Mouse (Mus musculus) thymus, postnatal 14 days (tissue): ENCODE results near the gene Krtap5-4.
"Not testable (repeated sequence)": the region's sequence is repeated elsewhere in the genome, so short reads cannot be mapped to it uniquely, and the experiment has no call there.

Experiments
- DNase-seq: peaks from one replicate; pipeline ENCODE4 v3.0.0; 2021

Krtap5-4 gene

DNA sequence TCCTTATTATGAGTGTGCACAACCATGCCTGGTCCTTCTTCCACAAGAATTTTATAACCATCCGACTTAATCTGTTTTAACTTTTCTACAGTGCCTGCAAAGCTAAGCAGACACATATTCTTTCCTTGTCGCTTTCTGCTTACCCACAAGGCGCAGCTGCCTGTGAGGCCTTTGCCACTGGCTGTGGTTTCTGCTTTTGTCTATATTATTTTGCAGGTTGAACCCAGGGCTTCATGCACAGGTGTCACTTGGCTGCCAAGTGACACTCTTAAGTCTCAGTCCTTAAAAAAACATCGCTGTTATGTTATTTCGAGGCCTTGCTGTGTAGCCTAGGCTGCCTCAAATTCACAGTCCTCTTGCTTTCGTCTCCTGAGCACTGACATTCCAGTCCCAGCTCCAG is 19.3 kb downstream of the Krtap5-4 start:
- DNase-seq, result peak; percentile 73

DNA sequence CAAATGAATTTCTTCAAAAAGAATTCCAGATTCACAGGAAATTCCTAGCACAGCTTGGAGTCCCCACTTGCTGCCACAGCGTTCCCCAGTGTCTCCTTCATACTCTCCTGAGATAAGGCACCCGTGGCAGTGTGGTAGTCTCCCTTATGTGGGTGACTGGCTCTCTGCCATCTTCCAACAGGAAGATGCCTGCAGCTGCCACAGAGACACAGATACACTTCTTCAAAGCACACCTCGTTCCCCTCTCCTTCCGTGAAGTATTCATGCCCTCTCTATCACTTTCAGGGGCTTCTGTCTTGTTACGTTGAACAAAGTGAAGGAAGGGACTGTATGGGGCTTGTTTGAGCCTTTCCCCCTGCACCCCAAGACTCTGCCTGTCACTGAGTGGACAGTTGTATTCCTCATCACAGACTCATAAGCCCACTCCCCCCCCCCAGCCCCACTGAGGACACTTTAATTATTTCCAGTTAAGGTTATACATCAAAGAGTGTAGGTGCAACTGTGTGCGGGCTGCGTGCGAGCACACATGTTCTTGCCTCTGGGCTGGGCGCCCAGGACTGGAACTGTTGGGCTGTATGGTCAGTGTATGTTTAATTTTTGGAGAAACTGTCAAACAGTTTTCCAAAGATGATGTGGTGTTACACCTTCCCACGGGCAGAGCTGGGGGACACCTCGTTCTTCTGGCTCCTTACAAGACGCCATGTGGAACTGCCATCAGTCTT is 20.2 kb downstream of the Krtap5-4 start:
- peak; percentile 70 for DNase-seq

DNA sequence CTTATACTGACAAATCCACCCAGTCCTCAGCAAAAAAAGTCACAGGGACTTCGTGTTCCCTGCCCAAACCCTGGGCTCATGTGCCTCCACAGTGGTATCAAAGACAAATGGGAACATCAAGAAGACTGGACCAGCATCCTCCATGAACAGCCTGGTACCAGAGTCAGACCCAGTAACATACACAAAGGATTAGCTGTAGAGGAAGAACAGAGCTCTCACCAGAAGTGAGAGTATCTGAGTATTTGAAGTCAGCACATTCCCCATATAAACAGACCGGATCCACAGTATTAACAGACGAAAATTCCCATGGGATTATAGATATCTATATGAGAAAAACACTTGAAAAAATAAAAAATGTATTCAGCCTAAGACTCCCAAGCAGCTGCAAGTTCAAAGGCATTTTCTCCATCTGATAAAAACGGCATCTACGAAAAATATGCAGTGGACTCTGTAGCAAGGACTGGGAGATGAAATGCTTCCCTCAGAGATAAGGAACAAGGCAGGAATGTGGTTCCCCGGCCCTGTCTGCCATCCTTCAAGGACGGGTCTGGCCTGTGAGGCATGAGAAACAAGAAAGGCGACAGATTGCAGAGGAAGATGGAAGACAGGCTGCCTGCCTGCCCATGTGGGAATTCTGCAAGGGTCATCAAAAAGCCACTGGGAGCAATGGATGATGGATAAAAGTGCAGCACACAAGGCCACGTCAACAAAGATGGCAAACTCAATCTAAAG is 23.5 kb downstream of the Krtap5-4 start:
- DNase-seq, result no peak

DNA sequence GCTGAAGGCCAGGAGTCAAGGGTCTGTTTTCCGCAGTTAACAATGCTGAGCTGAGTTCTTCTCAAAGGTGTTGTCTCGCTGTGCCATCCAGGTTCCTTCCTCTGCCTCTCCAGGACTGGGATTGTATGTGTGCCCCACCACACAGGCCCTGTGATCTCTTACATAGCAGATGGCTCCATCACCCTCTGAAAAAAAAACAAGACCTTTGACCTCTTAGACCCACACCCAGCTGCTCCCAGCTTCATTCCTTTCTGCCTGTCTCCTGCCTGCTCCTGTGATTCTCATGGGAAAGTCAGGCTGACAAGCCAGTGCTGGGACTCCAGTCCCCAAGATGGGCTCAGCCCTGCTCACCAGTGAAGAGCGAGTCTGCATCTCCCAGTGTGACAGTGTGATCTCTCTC is 25.2 kb downstream of the Krtap5-4 start:
- DNase-seq, result no peak

DNA sequence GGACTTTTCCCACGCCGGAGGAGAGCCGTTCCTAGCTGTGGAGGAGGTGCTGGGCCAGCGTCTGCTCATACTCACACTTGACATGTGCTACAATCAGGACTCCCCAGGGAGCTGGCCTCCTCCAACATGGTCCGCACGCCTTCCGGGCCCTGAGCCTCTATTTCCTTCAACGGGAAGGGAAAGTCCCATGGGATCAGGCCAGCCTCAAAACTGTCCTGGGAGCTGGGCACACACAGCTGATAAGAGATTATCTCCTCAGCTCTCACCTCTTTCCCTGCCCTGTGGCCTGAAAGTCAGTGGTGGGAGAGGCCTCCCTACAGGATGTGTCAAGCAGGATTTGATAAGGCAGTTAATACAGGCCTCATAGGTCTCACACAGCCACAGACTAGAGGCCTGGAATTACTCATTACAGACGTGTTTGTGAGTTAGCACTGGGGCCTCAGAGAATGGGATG is 26.9 kb downstream of the Krtap5-4 start:
- DNase-seq, result no peak

DNA sequence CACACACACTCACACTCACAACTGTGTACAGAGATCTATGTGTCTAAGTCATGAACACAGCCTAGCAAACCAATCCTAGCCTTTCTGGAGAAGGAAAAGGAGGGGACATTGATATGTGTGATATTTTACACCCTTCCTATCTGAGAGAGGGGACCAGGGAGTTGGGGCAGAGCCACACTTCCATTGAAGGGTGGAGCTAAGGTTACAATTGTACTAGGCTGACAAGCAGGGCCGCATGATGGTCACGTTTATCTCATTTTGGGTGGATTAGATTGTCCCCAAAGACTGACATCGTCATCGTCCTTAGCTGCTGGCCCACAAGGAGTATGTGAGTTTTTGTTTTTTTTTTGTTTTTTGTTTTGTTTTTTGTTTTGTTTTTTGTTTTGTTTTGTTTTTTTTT is 27.9 kb downstream of the Krtap5-4 start:
- no peak for DNase-seq

DNA sequence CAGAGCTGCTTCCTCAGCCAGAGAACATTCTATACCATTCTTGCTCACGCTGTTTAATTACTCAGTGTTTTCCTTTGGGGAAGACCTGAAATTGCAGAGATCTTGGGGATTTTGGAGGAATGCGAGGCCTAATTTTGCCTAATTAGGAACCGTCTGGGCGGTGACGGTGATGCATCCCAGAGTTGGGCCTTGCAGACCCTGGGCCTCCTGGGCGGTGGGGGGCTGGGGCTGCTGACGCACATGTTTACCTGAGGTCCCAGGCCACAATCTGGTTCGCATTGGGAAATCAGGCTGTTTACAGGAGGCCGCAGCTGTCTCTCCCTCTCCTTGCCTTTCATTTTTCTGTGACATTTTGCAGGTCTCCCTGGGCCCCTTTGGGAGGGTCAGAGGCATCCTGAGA is 29.4 kb downstream of the Krtap5-4 start:
- DNase-seq, result not testable (repeated sequence)

DNA sequence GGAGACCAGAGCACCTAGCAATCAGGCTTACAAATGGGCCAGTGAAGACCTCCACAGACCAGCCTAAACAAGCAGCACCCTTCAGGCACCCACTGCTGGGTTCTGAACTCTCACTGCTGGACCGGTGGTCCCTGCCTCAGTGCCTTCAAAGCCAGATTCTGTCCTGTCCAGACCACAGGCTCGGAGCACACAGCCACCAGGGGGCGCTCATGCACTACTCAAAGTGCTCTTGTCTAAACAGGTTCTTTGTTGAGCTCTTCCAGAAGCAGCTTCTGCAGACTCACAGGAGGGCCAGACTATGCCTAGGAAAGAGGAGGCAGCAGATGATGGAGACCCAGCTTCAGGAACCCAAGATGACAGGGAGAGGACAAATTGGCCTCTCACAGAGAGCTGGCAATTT is 30.9 kb downstream of the Krtap5-4 start:
- peak; percentile 93 for DNase-seq

DNA sequence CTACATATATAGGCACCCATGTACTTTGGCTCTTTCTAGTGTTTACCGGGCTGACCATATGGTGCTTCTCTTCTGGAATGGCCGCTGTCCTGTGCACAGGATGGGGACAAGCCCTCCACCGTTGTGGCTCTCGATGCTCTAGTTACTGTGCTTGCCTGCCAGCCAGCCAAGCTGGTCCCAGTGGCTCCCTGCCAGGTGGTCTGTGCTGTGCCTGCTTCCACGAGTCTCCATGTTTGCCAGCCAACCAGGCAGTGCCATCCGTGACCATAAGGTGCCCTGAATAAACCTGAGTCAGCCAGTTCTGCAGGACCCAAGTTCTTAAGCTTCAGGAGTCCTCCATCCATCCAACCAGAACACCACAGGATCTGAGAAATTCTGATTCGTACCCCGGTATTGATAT is 31.8 kb downstream of the Krtap5-4 start:
- no peak for DNase-seq

DNA sequence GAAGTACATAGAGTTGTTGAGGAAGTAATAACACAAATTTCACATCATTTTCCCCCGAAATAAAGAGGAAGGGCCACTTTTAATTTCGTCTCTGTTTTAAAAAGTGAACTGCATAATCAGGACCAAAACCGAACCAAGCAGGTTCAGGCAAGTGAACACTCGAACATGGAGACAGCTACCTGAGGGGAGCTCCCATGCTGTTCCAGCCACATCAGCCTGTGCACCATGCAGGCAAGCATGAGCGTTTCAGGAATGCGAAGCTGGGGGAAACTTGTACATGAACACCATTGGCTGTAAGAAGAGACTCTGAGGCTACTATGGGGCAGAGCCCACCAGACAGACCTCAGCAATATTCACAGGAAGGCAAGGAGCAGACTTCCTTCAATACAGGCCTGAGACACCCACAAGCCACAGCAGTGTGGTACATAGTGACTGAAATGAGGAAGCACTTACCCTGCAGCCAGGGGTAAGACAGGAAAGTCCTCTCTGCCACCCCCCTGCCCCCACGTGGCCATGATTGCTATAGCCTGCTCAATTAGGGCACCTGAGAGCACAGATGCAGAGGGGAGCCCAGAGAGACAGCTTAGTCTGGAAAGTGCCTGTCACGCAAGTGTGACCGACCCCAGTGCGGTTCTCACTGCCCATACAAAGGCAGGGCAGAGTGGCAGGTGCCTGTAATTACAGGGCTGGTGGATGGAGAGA is 37.1 kb downstream of the Krtap5-4 start:
- DNase-seq, result peak; percentile 76

DNA sequence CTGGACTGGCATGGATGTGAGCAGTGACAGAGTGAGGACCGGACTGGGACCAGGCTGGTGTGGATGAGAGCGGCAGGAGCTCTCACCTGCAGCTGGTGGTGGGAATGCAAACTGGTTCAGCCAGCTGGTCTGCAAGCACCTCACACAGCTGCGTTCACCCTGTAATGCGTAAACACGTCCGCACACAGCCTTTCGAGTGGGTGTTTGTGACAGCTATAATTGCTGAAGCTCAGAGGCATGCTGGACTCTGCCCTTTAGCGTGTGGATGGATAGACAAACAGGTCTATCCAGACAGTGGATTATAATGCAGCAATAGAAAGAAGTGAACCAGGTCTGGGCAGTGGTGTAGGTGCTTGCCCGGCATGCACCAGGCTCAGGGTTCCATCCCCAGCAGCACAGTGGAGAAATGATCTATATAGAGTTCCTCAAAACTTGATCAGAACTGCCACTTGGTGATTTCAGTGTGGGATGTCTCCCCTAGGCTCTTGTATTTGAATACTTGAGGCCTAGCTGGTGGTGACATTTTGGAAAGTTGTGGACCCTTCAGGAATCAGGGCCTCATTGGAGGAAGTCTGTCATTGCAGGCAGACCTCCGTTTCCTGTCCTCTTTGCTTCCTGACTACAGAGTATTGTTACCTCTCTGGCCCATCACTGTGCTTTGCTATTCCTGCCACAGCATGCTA is 38.4 kb downstream of the Krtap5-4 start:
- peak; percentile 76 for DNase-seq

DNA sequence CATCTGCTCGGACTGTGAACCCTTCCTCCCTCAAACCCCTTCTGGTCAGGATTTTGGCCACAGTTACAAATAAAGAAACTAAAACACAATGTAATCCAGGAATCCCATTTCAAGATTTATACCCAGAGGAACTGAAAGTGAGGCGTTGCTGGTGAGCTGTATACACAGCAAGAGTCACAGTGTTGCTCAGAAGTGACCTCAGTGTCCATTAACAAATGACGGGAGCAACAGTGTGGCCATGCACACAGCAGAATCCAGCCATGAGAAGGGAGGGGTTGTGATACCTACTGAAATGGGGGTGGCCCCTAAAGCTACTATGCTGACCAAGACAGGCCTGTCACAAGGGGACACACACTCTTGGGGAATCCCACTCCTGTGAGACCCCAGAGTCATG is 38.9 kb downstream of the Krtap5-4 start:
- no peak for DNase-seq

DNA sequence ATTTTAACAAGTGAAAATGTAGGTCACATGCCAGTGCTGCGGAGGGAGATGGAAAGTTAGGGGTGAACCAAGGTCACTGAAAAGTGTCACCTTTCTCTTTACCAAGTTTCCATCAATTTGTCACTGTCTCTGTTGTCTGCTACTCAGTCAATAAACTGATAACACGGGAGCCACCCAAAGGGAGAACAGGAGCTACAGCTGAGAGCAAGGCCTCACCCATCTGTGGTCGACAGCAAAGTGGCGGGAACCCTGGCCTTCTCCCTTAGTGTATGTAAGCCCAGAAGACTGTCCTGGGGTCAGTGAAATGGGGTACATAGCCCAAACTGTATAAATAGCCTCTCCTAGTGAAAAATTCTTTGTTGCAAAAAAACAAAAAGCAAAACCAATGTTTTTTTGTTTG is 44.2 kb downstream of the Krtap5-4 start:
- no peak for DNase-seq

DNA sequence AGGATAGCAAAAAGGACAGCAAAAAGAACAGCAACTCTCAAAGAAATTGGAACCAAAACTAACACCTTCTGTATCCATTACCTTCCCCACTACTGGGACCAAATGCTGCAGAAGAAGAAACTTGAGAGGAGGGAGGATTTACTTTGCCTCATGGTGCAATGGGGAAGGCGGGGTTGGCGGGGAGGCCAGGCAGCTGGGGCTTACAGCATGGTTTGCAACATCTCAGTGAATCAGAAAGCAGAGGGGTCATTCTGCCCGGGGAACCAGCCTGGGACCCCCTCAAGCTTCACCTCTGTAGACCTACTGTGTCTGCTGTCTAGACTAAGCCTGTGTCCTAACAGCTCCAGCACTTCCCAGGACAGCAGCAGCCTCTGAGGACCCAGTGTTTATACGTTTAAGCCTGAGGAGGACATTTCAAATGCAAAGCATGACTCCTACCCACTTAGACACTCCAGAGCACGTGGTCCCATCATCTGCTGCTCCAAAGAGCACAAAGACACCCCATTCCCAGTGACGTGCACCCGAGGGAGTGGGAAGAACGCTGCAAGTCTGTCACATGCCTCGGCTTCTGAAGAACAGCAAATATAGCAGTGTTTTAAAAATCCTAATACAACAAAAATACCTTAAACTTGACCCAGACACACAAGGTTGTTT is 46.1 kb downstream of the Krtap5-4 start:
- DNase-seq, result peak; percentile 47

DNA sequence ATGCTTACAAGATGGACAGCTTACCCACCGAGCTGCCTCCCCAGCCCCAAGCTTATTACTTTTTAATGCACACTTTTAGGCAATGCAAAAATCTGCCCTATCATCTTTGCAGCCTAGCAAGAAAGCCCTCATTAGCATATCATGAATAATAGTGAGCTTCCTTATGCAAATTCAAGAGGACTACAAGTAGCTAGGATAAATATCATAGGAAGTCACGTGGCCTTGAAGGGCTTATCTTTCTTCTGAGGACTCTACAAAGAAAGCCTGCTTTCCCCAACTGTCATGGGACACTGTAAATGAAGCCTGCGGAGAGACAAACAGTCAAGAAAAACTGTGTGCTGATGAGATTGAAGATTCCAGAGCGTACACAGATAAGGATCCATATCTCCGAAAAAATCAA is 48.2 kb downstream of the Krtap5-4 start:
- DNase-seq, result no peak

DNA sequence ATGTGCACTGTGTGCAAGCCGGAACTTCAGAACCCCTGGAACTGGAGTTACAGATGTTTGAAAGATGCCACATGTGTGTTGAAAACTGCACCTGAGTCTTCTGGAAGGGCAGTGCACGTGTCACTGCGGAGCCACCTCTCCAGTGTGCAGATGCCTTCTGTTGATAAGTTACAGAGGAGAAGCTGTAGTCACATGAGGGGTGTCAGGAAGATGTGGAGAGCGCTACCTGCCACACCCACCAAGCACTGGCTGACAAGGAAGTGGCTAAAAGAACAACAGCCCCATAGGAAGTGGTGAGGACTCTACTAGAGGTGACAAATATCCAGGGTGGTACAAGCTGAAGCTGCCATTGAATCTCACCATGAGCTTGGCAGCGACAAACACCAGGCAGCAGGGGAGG is 50.5 kb downstream of the Krtap5-4 start:
- peak; percentile 84 for DNase-seq
